Mouse (Mus musculus) liver, postnatal 0 days (tissue): ENCODE data around the gene Sh3bp4. TPM values are rescaled to one million over a fixed set of nuclear protein-coding genes. Genes with fewer than 3 reads are reported as not detected.

Source experiments
- ATAC-seq: fragments of 200-750 bp; cut with Nextera tagmentation; 2 replicates; pipeline ENCODE4 v1.8.0; 2017; ENCODE audit warnings: mild to moderate bottlenecking, moderate library complexity
- DNase-seq: peaks from one replicate; pipeline ENCODE4 v3.0.0-alpha.2; 2016
- H3K27ac ChIP-seq: fragments of 300-500 bp; sonication (generic); 2 replicates; pipeline ENCODE4 v1.5.1; 2014; ENCODE audit warnings: antibody characterized with exemption, moderate library complexity, mild to moderate bottlenecking, low read depth
- H3K27me3 ChIP-seq: fragments of 300-500 bp; sonication (generic); 2 replicates; pipeline ENCODE4 v1.6.1; 2014; ENCODE audit warnings: low read length, control low read depth, mixed read lengths; ENCODE audit not compliant: insufficient read depth
- H3K36me3 ChIP-seq: fragments of 300-500 bp; sonication (generic); replicated peaks from 2 replicates; pipeline ENCODE4 v1.6.1; 2014; ENCODE audit warnings: mild to moderate bottlenecking, control low read depth, low read length, moderate library complexity, mixed read lengths; ENCODE audit not compliant: insufficient read depth
- H3K4me1 ChIP-seq: fragments of 300-500 bp; sonication (generic); 2 replicates; pipeline ENCODE4 v1.6.1; 2014; ENCODE audit warnings: antibody characterized with exemption, mild to moderate bottlenecking, control low read depth; ENCODE audit not compliant: insufficient read depth
- H3K4me2 ChIP-seq: fragments of 300-500 bp; sonication (generic); 2 replicates; pipeline ENCODE4 v1.6.1; 2014; ENCODE audit warnings: low read depth, mild to moderate bottlenecking, low read length, moderate library complexity, mixed read lengths
- H3K4me3 ChIP-seq: fragments of 300-500 bp; sonication (generic); 2 replicates; pipeline ENCODE4 v1.5.1; 2014; ENCODE audit warnings: low read depth, low read length
- H3K9ac ChIP-seq: fragments of 300-500 bp; sonication (generic); replicated peaks from 2 replicates; pipeline ENCODE4 v1.6.1; 2014; ENCODE audit warnings: mild to moderate bottlenecking, moderate library complexity
- H3K9me3 ChIP-seq: fragments of 300-500 bp; sonication (generic); 2 replicates; pipeline ENCODE4 v1.6.1; 2016; ENCODE audit warnings: mild to moderate bottlenecking, control low read depth, low read length, mixed read lengths
- CTCF ChIP-seq: sonication (generic); IDR thresholded peaks from 2 replicates; pipeline ENCODE4 v1.5.1; 2016; ENCODE audit warnings: antibody characterized with exemption, low read depth
- EP300 ChIP-seq: IDR thresholded peaks from 2 replicates; pipeline ENCODE4 v1.6.1; 2016; ENCODE audit warnings: antibody characterized with exemption, low read depth, mild to moderate bottlenecking
- whole genome bisulfite sequencing: fragments of 180-500 bp; shearing (Covaris S2); extraction: QIAGEN DNeasy Blood & Tissue Kit; methylation state at CpG from one replicate; pipeline ENCODE4 v1.1.7; 2014; ENCODE audit not compliant: insufficient replicate concordance; 5-methylcytosine and 5-hydroxymethylcytosine counted together
- polyA plus RNA-seq: library from polyadenylated mRNA; unstranded; fragments of >200 nt; fragmentation: Nextera tagmentation; extraction: Ambion mirVana; gene quantifications from 2 replicates; pipeline ENCODE4 v1.2.1, GENCODE M21; 2015

Gene Sh3bp4
- polyA plus RNA-seq: 0.60 and 0.70 TPM in 2 replicates

- peak within 1 kb of the TSS; percentile 89 for H3K4me2 ChIP-seq
- DNase-seq: peak; percentile 97
- H3K27ac ChIP-seq: peak within 1 kb of the TSS; percentile 80
- H3K9ac ChIP-seq: peak within 1 kb of the TSS; percentile 63
- no peaks in the 10 kb centered on the region for H3K9me3 ChIP-seq
- H3K36me3 ChIP-seq: no peaks in the 10 kb centered on the region
- peak within 1 kb of the TSS; percentile 66 for H3K4me3 ChIP-seq
- WGBS: 5% methylated on average over 38 of the region's 63 CpGs
- peaks cover 13% of the 10 kb centered on the region; the same call in 1 of the 2 replicates for H3K27me3 ChIP-seq
- H3K4me1 ChIP-seq: peaks cover 7% of the 10 kb centered on the region
- ATAC-seq: peak; percentile 93
- TF ChIP-seq CTCF (peak; percentile 15; the same call in 1 of the 2 replicates), EP300 (no peak)
Measured at GRCm38 (mm10) chr1:89070103-89070700, at the start of gene Sh3bp4. Gene Sh3bp4, plus strand, starts transcription at chr1:89070415.

- Histone ChIP-seq H3K27me3 (no peaks in the 10 kb centered on the region), H3K4me2 (no peak overlapping the region), H3K36me3 (no peaks in the 10 kb centered on the region), H3K27ac (no peak overlapping the region), H3K9ac (no peak overlapping the region), H3K4me1 (peaks cover 9% of the 10 kb centered on the region), H3K4me3 (no peak overlapping the region), H3K9me3 (no peaks in the 10 kb centered on the region)
- TF ChIP-seq CTCF: no peak
- TF ChIP-seq EP300: no peak
- ATAC-seq (no peak), DNase-seq (no peak)
- WGBS: 83% methylated on average over 7 of the region's 7 CpGs
Measured at GRCm38 (mm10) chr1:89022997-89023396, 47.2 kb upstream of the Sh3bp4 start.

GRCm38 (mm10) chr1:89024696-89025612, 45.3 kb upstream of the Sh3bp4 start:
- ATAC-seq: 0 out of 2 replicates have a peak, but pooled peaks have one; percentile 20
- no peak overlapping the region for H3K4me2 ChIP-seq

GRCm38 (mm10) chr1:89026040-89026439, 44.2 kb upstream of the Sh3bp4 start:
- 0 out of 2 replicates have a peak overlapping the region, but pooled peaks have one; percentile 16 for H3K4me2 ChIP-seq
- no peak for TF ChIP-seq CTCF
- TF ChIP-seq EP300: no peak
- no peak overlapping the region; the same call in 1 of the 2 replicates for H3K9ac ChIP-seq
- no peaks in the 10 kb centered on the region for H3K36me3 ChIP-seq
- H3K27ac ChIP-seq: peak overlapping the region; percentile 70
- peak; percentile 94 for ATAC-seq
- H3K4me3 ChIP-seq: no peak overlapping the region
- peaks cover 9% of the 10 kb centered on the region for H3K4me1 ChIP-seq
- peak; percentile 29 for DNase-seq
- no peaks in the 10 kb centered on the region for H3K27me3 ChIP-seq
- no peaks in the 10 kb centered on the region for H3K9me3 ChIP-seq
- 56% methylated on average over 1 of the region's 1 CpGs for WGBS

More at GRCm38 (mm10) chr1:89024696-89025612, 45.3 kb upstream of the Sh3bp4 start:
- no peak for DNase-seq
- no peaks in the 10 kb centered on the region for H3K9me3 ChIP-seq
- no peaks in the 10 kb centered on the region for H3K36me3 ChIP-seq
- TF ChIP-seq EP300 (no peak), CTCF (no peak)
- WGBS: 67% methylated on average over 9 of the region's 9 CpGs
- no peak overlapping the region for H3K4me3 ChIP-seq
- no peaks in the 10 kb centered on the region for H3K27me3 ChIP-seq
- H3K27ac ChIP-seq: peak overlapping the region; percentile 70; the same call in 1 of the 2 replicates
- no peak overlapping the region for H3K9ac ChIP-seq
- peaks cover 9% of the 10 kb centered on the region for H3K4me1 ChIP-seq

- DNase-seq: no peak
- no peak for TF ChIP-seq EP300
- 67% methylated on average over 11 of the region's 11 CpGs for WGBS
Measured at GRCm38 (mm10) chr1:89029136-89029927, 40.9 kb upstream of the Sh3bp4 start.

More at GRCm38 (mm10) chr1:89029136-89029927, 40.9 kb upstream of the Sh3bp4 start:
- H3K27me3 ChIP-seq: no peaks in the 10 kb centered on the region
- no peak for ATAC-seq
- H3K9me3 ChIP-seq: no peaks in the 10 kb centered on the region
- H3K9ac ChIP-seq: no peak overlapping the region
- no peaks in the 10 kb centered on the region for H3K36me3 ChIP-seq
- no peak overlapping the region for H3K4me2 ChIP-seq
- H3K4me1 ChIP-seq: peaks cover 9% of the 10 kb centered on the region
- no peak overlapping the region for H3K4me3 ChIP-seq
- no peak overlapping the region for H3K27ac ChIP-seq
